Mouse (Mus musculus): ENCODE data around the gene Hist1h3a.
"Not testable (repeated sequence)": the region's sequence is repeated elsewhere in the genome, so short reads cannot be mapped to it uniquely, and the experiment has no call there.

Gene Hist1h3a

DNA sequence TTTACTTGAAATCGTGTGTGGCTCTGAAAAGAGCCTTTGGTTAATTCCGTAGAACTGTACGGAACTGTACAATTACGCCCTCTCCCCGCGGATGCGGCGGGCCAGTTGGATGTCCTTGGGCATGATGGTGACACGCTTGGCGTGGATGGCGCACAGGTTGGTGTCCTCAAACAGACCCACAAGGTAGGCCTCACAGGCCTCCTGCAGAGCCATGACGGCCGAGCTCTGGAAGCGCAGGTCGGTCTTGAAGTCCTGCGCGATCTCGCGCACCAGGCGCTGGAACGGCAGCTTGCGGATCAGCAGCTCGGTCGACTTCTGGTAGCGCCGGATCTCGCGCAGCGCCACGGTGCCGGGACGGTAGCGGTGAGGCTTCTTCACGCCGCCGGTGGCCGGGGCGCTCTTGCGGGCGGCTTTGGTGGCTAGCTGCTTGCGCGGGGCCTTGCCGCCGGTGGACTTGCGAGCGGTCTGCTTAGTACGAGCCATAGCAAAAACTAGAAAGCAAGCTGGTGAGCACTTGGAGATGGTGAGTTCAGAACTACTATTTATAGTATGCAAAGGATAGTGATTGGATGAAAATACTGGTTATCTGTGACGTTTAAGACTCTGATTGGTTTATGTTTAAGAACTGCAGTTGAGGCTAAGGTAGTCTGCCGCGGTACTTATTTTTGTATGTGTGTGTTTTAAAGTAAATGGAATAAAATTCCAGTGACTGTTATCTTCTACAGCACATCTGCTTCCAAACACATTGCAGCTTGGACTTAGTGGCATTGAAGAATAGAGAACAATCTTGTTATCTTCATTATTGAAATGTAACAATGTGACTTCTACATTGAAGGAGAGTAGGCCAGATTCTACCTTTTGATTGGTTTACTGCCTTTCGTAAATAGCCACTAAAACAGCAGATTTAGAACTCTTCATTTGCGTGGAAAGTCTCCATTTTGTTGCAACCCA, at the start of gene Hist1h3a:
Hist1h3a (minus strand) TSS at position 516 of the 951 bp plus-strand sequence.
- peak; percentile 23 for DNase-seq

DNA sequence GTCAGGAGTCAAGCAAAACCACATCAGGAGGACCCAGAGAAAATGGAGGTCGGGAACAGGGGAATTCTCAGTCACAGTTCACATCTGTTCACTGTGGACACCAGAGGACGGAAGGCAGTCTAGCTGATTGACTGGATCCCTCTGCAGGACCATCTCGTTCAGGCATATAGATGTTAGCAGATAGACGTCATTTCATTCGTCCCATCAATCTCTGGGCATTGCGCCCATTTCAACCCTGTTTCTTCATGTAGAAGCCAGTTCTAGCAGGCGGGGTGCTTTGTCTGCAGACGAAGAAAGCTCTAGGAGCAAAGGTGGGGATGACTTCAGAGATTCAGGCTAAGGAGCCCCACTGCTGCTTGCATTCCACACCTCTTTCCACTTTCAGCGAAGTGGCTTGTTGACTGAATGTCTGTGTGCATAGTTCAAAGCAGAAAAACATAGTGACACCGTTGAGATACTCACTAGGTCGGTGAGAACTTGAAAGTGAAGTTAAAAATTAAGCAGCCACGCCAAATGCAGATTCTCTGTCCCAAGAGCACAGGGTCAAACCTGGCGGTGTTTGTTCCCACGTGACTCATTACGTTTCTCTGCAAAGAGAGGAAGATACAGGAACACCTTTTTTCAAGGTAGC, 44.4 kb upstream of the Hist1h3a start, which contains the start of gene Slc17a2:
Slc17a2 (plus strand) TSS at position 572 of the 631 bp plus-strand sequence.
- no peak for DNase-seq

DNA sequence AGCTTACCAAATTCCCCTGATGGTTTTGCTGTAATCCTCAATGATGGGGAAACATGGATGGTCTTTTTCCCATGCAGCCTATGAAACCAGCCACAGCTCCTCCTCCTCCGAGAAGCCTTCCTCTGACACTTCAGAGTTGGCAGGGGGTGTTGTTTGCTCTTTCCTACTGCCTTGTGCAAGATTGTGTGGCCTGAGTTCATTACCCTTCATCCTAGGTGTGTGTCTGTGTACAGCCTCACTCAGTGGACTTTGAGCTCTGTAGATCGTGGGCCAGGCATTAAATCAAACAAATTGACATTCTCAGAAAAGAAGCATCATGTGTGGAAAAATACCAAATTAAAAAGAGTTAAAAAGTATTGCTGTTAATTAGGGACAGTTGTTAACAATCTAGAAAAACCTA, 42.3 kb upstream of the Hist1h3a start:
- DNase-seq, result no peak

DNA sequence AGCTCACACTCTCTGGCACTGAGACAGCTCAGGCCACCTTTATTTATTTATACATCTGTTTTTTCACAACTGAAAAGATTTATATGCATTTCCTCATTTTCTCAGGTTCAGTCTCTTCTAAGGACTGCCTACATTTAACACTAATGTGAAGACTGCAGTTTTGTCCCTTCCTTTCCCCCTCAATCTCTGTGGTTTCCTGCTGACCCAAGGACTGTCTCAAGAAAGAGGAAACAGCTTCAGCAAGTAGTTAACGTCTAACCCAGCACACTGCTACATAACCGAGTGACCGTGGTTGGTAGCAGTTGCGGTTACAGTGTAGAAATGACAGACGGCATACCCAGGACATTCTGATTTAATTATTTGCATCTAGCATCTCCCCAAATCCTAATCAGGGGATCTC, 37.2 kb upstream of the Hist1h3a start:
- no peak for DNase-seq

DNA sequence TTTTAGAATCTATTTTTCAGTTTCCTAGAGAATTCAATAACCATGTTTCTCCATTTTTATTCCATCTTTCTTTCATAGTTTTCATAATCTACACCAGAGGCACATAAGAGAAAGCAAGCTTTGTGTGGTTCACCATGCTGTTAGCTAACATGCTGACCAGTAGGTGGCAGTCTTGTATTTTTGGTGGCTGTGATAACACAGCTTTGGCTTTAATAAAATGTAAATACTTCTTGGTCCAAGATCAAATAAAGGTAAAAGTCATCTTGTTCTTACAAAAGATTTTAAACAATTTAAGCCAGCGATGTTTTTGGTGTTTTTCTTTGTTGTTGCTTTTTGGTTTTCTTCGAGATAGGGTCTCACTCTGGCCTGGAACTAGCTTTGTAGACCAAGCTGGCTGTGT, 30.3 kb upstream of the Hist1h3a start:
- DNase-seq, result peak; percentile 42

DNA sequence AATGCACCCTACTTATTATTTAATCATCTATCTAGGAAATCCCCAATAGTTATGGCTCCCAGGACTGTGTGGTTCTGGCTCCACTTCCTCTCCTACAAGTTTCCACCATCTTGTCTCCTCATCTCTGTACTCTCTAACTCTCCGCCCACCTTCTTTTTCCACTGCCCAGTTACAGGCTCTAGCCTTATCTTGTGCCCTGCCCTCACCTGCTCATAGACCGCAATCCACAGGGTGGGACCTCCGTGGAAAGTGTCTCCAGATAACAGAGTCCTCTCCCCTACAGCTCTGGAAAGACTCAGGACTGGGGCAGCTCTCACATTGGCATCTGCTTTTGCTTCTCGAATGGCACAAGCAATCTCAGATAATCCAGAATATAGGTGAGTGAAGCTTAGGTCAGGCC, 16.8 kb upstream of the Hist1h3a start:
- no peak for DNase-seq

DNA sequence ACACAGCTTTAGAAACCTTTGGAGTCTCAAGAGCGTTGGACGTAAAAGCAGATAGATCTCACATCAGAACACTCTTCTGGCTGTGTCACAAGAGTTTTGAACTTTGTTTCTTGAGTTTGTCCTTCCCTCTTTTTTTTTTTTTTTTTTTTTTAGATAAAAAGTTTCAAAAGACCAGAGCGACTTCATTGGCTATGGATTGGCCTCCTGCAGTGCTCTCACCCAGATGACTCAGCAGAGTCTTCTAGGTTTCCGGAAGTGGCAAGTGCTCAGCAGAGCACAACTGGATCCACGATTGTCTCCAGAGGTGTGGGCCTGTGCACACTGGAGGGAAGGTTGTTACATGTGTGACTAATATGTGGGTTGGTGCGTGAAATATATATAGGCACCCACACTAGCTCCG, 16.2 kb upstream of the Hist1h3a start:
- no peak for DNase-seq

DNA sequence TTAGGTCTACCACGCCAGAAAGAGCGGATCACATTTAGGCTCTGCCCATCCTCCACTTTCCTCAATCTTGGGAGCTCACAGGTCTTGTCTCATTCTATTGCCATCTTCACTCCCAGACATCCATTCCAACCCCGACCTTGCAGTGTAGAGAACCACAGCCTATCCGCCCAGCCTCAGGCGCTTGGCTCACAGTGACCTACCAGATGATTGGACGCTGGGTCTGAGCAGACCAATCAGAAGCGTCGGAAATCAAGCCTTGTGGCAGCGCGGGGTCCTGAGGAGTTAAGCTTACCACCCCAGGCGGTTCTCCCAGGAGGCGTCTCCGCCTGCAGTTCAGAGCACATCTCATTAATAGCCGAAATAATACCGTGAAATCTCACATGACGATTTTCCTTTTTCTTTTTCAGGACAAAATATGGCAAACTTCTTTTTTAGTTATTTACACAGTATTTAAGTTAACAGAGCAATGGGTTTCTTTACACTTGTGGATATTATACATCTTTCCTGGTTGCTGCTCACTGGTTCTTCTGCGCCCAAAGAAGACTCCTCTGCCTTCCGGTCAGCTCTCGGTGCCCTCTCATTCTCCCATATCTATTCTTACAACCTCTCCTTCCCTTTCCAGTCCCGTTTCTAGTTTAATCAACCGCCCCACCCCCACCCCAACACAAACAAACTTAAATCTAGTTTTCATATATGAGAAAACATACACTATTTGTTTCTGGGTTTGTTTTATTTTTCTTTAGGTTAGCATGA, 10.6 kb upstream of the Hist1h3a start:
- DNase-seq, result peak; percentile 21

DNA sequence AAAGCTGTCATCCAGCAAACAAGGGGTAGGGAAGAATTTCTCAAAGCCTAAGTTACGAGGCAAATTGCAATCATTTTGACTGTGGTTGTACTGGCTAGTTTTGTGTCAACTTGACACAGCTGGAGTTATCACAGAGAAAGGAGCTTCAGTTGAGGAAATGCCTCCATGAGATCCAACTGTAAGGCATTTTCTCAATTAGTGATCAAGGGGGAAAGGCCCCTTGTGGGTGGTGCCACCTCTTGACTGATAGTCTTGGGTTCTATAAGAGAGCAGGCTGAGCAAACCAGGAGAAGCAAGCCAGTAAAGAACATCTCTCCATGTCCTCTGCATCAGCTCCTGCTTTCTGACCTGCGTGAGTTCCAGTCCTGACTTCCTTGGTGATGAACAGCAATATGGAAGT, 7.4 kb upstream of the Hist1h3a start, which contains the start of gene Trim38:
Trim38 (plus strand) TSS at position 301 of the 400 bp plus-strand sequence.
- DNase-seq, result not testable (repeated sequence)

DNA sequence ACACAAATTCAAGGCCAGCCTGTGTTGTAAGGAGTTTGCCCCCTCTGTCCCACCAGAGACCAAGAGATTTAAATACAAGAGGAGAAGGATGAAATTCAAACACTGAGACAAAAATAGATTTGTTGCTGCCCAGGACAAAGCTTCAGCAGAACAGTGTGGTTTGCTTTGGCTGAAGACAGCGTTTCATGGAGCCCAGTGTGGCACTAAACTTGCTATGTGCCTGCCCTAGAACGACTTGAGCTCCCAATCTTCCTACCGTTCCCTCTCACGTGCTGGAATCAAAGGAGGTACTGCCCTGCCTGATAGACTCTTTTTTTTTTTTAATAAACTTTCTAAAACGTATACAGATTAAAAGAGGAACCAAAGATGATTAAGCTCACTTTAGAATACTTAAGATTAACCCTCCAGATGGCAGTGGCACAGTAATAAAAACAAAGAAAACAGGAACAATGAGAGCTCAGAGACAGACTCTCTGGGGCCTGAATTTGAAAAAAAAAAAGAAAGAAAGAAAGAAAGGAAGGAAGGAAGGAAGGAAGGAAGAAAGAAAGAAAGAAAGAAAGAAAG, 6.7 kb upstream of the Hist1h3a start:
- DNase-seq, result no peak

DNA sequence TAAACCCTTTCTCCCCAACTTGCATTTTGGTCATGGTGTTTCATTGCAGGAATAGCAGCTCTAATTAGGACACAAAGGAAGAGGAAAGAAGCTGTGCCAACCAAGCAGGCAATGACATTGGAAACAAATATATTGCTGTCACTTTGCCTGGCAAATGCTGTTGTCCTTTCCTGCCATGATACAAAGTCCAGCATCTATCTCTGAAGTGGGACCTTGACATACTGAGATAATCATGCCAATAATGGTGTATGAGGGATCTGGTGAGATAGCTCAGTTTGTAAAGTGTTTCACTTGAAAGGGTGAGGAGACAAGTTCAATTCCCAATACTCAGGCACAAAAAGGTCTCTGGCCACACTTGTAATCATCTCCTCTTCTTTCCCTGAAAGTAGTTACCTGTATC, 4.6 kb upstream of the Hist1h3a start:
- DNase-seq, result no peak

DNA sequence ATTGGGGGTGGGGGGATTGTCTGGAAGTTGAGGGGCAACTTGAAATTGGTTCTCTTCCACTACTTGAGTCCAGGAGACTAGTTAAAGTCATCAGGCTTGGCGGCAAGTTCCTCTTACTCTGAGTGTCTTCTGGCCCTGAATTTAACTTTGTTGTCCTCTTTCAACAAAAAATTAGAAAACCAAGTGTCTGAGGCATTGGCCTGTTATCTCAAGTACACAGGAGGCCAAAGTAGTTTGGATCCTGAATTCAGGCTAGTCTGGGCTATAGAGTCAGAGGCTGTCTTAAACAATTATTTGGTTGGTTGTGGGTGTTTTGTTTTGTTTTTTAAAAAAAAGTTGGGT, 3.0 kb upstream of the Hist1h3a start:
- no peak for DNase-seq

DNA sequence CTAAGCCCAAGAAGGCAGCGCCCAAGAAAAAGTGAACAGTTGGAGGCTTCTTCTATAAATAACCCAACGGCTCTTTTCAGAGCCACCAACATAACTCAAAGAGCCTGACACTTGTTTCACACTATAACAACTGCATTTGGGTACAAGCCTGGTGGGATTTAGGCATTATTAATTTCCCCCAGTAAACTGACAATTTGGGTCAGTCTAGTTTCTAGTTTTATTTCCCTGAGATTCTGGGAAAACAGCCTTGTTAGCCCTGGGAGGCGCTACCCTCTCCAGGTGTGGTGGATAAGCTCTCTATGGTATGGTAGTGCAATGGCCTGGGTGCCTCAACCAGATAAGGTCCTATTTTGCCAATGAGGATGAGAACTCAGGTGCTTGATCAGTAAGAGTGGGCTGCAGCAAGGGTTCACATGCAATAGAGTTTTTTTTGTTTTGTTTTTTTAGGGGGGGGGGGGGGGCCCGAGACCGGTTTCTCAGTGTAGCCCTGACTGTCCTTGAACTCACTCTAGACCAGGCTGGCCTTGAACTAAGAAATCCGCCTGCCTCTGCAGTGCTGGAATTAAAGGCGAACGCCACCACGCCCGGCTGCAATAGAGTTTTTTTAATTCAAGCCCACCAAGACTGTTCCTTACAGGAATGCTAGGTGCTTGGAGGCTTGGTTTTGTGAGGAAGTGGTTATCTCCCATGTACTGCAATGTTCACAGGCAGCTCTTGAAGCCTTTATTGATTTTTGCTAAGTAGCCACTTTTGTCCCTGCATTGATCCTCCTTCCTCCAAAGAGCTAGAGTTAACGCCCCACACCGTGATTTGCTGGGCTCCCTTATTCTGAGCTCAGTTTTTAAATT, 2.4 kb upstream of the Hist1h3a start:
- DNase-seq, result no peak

DNA sequence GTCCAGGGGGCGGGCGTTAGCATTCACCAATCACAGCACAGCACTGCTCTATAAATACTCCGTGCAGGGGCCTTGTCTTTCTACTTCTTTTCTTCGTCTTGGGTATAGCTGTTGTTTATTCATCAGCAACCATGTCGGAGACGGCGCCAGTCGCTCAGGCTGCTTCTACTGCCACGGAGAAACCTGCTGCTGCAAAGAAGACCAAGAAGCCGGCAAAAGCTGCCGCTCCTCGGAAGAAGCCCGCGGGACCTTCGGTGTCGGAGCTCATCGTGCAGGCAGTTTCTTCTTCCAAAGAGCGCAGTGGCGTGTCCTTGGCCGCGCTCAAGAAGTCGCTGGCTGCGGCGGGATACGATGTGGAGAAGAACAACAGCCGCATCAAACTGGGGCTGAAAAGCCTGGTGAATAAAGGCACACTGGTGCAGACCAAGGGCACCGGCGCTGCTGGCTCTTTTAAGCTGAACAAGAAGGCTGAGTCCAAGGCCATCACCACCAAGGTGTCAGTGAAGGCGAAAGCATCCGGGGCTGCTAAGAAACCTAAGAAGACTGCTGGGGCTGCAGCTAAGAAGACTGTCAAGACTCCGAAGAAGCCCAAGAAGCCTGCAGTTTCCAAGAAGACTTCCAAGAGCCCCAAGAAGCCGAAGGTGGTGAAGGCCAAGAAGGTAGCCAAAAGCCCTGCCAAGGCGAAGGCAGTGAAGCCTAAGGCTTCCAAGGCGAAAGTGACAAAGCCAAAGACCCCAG, 1.6 kb upstream of the Hist1h3a start, which contains the start of gene Hist1h1a:
Hist1h1a (plus strand) TSS at position 81 of the 738 bp plus-strand sequence.
- peak; percentile 71 for DNase-seq

DNA sequence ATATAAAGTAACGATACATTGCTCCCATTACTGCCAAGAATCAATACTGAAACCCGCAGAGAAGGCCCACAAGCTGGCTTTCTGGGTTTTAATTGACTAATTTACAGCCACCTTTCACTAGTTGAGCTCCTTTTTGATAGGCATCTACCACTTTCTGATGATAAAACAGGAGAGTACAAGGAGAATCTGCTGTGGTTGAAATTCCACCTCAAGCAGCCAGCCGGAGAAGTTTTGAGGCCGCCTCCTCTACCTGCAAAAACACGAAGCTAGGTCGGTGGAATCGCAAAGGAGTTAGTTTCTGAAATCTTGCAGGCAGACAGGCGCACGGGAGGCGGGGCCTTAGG, 1.0 kb upstream of the Hist1h3a start:
- no peak for DNase-seq

DNA sequence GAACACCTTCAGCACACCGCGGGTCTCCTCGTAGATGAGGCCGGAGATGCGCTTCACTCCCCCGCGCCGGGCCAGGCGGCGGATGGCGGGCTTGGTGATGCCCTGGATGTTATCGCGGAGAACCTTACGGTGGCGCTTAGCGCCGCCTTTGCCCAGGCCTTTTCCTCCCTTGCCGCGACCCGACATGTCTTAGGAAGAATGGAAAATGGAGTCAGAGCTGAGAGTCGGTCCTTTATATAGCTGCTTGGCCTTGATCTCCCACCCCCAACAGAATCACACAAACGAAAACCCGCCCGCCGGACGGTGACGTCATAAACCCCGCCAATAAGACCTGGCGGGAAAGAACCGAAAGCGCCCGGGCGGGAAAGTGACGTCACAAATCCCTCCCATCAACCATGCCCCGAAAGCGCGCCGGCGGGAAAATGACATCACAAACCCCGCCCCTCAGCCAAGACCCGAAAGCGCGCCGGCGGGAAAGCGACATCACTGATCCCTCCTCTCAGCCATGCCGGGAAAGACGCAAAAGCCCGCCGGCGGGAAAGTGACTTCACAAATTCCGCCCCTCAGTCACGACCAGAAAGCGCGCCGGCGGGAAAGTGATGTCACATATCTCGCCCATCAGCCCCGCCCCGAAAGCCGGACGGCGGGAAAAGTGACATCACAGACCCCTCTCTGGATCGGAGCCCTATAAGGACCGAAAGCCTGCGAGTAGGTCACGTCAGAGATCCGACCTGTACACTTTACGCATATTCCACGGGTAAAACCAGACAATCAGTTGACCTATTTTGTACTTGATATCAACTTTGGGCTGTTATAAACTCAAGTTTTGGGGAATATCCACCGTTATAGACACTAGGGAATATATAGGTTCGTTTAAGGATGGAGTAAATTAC, 968 bp downstream of the Hist1h3a start, which contains the start of gene Hist1h4a:
Hist1h4a (minus strand) TSS at position 259 of the 893 bp plus-strand sequence.
- DNase-seq, result peak; percentile 99

DNA sequence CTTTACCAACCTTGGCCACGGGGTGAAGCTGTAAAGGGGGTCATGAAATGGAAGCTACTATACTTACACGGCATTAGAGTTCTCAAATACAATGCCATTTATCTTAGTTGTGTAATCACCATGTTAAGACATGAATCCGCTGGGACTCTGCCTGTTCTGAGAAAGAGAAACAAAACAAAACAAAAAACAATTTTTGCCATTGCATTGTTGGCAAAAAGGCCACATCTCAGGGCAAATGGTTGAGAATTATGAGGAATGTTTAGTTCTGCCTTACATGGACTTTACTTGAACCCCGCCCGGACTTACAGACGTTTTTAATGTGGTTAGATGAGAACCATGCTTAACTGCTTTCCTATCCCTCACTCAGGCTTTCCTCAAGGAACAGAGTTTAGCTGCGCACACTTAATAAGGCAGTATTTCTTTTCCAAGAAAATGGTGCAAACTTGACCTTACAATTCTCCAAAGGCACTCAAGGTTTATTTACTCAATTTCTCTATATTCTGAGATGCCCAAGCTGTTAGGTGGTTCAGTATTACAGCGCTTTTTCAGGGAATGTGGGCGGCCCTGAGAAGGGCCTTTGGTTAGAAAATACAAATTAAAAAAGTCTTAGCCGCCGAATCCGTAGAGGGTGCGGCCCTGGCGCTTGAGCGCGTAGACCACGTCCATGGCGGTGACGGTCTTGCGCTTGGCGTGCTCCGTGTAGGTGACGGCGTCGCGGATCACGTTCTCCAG, 1.8 kb downstream of the Hist1h3a start:
- DNase-seq, result no peak

DNA sequence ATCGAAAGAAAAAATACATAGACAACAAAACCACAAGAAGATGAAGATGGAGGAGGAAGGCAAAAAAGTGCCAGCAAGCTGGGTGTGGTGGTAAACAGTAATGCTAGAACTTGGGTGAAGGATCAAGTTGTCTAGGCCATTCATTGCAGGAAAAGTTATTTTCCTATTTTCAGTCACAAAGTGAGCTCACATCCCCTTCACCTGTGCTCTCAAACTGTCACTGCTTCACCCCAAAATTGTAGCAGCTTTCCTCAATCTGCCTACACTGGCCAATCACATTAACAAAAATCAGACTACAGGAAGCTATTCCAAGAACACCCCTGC, 2.3 kb downstream of the Hist1h3a start:
- DNase-seq, result no peak

DNA sequence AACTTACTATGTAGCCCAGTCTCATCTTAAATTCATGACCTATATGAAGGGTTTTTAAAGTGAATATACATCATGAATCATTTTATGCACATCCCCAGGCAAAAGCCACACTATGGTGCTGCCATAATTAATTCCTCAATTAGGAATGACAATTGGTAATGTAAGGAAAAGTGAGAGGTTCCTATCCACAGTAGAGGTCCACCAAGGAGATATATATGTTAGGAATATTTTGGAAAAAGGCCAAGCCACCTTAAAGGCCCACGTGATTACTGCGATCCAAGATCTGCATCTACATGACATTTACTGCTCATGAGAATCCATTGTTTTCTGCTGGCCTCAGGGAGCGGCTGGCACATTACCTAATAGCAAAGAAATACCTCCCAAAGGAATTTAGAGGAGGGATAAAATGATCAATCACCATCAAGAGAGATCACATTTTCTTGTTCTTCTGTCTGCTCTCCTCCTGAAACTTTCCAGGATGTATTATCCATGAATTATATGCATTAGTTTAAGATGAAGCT, 2.9 kb downstream of the Hist1h3a start:
- DNase-seq, result no peak

Measured in right cerebral cortex, postnatal 4 days (tissue).